Mouse (Mus musculus): Measurements from ENCODE around the gene C77080. TPM values are rescaled to one million over a fixed set of nuclear protein-coding genes. Genes with fewer than 3 reads are reported as not detected.

C77080 gene
- polyA plus RNA-seq, 1 experiment, result 0.12 TPM

DNA sequence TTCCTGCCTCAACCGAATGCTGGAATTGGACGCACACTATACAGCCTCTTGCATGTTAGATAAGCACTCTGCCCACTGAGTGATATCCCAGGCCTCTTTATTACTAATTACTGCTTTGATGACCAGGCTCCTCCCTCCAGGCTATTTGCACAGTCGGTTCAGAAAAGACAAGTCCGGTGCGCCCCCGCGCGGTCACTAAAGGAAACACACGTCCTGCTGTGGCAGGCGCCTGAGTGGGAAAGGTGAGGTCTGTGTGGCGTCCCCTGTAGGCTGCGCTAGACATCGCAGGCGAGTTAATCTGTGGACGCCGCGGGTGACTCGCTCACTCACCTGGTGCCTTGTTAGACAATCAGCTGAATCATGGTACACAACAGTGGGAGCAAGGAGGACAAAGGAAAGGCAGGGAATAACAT, 15.3 kb upstream of the C77080 start:
- Histone ChIP-seq H3K4me3 (replicated peaks) (no peak overlapping the region), H3K36me3 (ENCODE audit: control insufficient read depth) (no peaks in the 10 kb centered on the region), H3K4me1 (ENCODE audit: control insufficient read depth) (peaks cover 18% of the 10 kb centered on the region), H3K27me3 (ENCODE audit: control insufficient read depth) (peaks cover 3% of the 10 kb centered on the region; the same call in 1 of the 2 replicates), H3K9me3 (ENCODE audit: control insufficient read depth, low read length) (peaks cover 4% of the 10 kb centered on the region; the same call in 1 of the 2 replicates)
- no peak for TF ChIP-seq GATA1 (IDR thresholded peaks at IDR 0.05; ENCODE audit: low read length)

DNA sequence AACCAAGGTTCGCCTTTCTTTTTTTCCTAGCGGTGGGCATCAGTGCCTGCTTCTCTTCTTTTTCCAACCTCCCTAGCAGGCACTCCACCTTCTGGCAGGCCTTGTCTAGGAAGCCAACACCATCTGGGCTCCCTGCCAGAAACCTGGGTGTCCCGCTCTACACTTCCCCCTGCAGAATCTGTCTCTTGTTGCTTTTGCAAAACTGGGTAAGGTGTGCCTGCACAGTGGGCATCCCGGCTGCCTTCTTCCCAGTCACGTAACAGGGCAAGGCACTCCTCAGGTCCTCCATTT, 11.5 kb upstream of the C77080 start:
- H3K4me1 ChIP-seq (ENCODE audit: control insufficient read depth), result peaks cover 18% of the 10 kb centered on the region

DNA sequence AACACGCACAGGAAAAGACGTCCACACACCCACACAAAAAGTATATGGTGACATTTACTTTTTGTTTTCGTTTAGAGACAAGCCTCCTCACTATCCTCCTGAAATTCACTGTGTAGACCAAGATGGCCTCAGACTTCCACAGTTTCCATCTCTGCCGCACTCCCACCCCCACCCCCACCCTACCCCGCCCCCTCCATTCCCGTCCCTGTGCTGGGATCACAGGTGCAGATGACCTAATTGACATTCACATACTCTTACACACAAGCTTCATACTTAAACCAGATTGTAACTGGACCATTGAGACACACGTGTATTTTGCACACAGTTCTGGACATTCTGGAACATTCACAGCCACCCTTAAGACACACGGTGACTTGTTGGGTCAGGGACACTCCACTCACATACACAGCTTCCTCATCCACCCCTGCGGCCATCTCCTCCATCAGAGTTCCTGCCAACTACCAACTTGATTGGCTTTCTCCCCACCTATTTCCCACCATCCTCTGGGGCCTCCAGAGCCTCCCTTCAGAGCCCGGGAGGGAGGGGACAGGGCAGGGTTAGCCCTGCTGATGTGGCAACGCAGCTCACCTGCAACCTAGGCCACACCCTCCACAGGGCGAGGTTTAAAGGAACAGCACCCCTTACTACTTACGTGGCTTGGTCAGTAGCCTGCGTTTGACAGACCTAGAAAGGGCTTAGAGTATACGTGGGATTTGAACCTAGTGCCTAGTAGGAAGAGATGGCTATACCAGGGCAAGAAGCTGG, 11.0 kb upstream of the C77080 start:
- no peaks in the 10 kb centered on the region for H3K36me3 ChIP-seq (ENCODE audit: control insufficient read depth)
- H3K9me3 ChIP-seq (ENCODE audit: control insufficient read depth, low read length), result no peaks in the 10 kb centered on the region
- H3K4me1 ChIP-seq (ENCODE audit: control insufficient read depth), result peaks cover 18% of the 10 kb centered on the region
- no peak overlapping the region for H3K4me3 ChIP-seq (replicated peaks)
- TF ChIP-seq GATA1 (IDR thresholded peaks at IDR 0.05; ENCODE audit: low read length) (no peak), TAL1 (IDR thresholded peaks at IDR 0.05; ENCODE audit: low read length) (no peak)
- H3K27me3 ChIP-seq (ENCODE audit: control insufficient read depth), result peaks cover 2% of the 10 kb centered on the region; the same call in 1 of the 2 replicates

More for the DNA sequence above, 11.5 kb upstream of the C77080 start:
- TF ChIP-seq GATA1 (IDR thresholded peaks at IDR 0.05; ENCODE audit: low read length) (no peak), TAL1 (IDR thresholded peaks at IDR 0.05; ENCODE audit: low read length) (no peak)
- Histone ChIP-seq H3K36me3 (ENCODE audit: control insufficient read depth) (no peaks in the 10 kb centered on the region), H3K27me3 (ENCODE audit: control insufficient read depth) (peaks cover 2% of the 10 kb centered on the region; the same call in 1 of the 2 replicates), H3K4me3 (replicated peaks) (no peak overlapping the region), H3K9me3 (ENCODE audit: control insufficient read depth, low read length) (no peaks in the 10 kb centered on the region)

GRCm38 (mm10) chr4:129268698-129269097, 7.5 kb upstream of the C77080 start:
- Histone ChIP-seq H3K4me3 (replicated peaks) (no peak overlapping the region), H3K36me3 (ENCODE audit: control insufficient read depth) (no peaks in the 10 kb centered on the region), H3K9me3 (ENCODE audit: control insufficient read depth, low read length) (no peaks in the 10 kb centered on the region), H3K27me3 (ENCODE audit: control insufficient read depth) (peaks cover 5% of the 10 kb centered on the region), H3K4me1 (ENCODE audit: control insufficient read depth) (peaks cover 22% of the 10 kb centered on the region)
- no peak for TF ChIP-seq TAL1 (IDR thresholded peaks at IDR 0.05; ENCODE audit: low read length)
- TF ChIP-seq GATA1 (IDR thresholded peaks at IDR 0.05; ENCODE audit: low read length), result no peak

- Histone ChIP-seq H3K36me3 (ENCODE audit: control insufficient read depth) (no peaks in the 10 kb centered on the region), H3K4me1 (ENCODE audit: control insufficient read depth) (peaks cover 29% of the 10 kb centered on the region), H3K27me3 (ENCODE audit: control insufficient read depth) (peaks cover 7% of the 10 kb centered on the region), H3K4me3 (replicated peaks) (no peak overlapping the region), H3K9me3 (ENCODE audit: control insufficient read depth, low read length) (no peaks in the 10 kb centered on the region)
- no peak for TF ChIP-seq TAL1 (IDR thresholded peaks at IDR 0.05; ENCODE audit: low read length)
- no peak for TF ChIP-seq GATA1 (IDR thresholded peaks at IDR 0.05; ENCODE audit: low read length)
These were observed 5.6 kb upstream of the C77080 start for GRCm38 (mm10) chr4:129266821-129267220.

DNA sequence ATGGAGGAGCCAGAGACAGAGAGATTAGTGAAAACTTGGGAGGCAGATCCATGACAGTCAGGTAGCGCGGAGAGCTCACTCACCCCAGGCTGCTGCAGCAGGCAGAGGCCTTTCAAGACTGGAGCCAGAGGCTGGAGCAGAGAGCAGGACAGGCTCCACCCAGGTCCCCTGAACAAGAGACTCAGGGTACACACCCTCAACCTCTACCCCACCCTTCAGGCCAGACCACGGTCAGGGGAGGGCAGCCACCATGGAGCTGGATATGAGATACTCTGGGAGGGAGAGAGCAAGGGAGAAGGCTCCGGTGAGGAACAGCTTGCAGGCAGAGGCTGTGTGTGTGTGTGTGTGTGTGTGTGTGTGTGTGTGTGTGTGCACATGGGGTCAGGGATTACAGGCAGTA, 5.0 kb upstream of the C77080 start:
- Histone ChIP-seq H3K27me3 (ENCODE audit: control insufficient read depth) (peaks cover 7% of the 10 kb centered on the region), H3K9me3 (ENCODE audit: control insufficient read depth, low read length) (no peaks in the 10 kb centered on the region), H3K4me1 (ENCODE audit: control insufficient read depth) (peaks cover 29% of the 10 kb centered on the region), H3K36me3 (ENCODE audit: control insufficient read depth) (no peaks in the 10 kb centered on the region), H3K4me3 (replicated peaks) (no peak overlapping the region)
- TF ChIP-seq TAL1 (IDR thresholded peaks at IDR 0.05; ENCODE audit: low read length) (no peak), GATA1 (IDR thresholded peaks at IDR 0.05; ENCODE audit: low read length) (no peak)

DNA sequence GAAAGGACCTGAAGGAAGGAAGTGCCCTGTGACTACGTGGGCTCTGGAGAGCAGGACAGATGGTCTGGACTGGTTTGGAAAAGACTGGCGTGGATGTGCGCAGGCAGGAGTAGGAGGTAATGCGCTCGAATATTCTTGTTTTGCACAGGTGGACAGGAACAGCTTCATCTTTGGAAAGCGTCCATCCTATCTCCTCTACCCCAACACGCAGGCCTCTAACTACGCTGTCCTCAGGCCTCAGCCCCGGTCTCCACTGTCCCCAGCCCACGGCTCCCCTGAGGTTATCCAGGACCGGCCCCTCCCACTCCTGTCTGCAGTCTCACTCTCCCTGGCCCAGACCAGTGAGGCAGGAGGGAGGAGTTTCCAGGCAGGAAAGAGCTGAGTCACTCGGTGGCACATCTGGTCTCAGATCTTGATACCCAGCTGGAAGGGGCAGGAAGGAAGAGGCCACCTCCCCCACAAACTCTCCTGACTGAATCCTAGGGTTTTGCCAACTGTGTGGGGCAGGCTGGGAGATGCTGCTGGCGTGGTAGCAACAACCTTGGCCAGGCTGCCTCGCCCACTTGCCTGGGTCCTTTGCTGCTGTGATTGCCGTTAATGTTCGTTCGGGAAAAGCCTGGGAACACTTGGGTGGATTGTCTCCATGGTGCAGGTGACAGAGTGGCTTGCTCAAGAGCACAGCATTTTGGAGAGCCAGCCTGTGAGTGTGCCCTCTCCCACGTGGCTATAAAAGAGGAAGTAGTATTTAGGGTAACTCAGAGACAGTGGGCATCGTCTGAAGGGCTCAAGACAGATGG, 2.2 kb upstream of the C77080 start:
- H3K4me1 ChIP-seq (ENCODE audit: control insufficient read depth), result peaks cover 31% of the 10 kb centered on the region
- H3K36me3 ChIP-seq (ENCODE audit: control insufficient read depth), result no peaks in the 10 kb centered on the region
- TF ChIP-seq TAL1 (IDR thresholded peaks at IDR 0.05; ENCODE audit: low read length) (no peak; the same call in 2 of the 3 replicates), GATA1 (IDR thresholded peaks at IDR 0.05; ENCODE audit: low read length) (peak; percentile 47)
- peak overlapping the region; percentile 42 for H3K4me3 ChIP-seq (replicated peaks)
- peaks cover 5% of the 10 kb centered on the region for H3K27me3 ChIP-seq (ENCODE audit: control insufficient read depth)
- no peaks in the 10 kb centered on the region for H3K9me3 ChIP-seq (ENCODE audit: control insufficient read depth, low read length)

DNA sequence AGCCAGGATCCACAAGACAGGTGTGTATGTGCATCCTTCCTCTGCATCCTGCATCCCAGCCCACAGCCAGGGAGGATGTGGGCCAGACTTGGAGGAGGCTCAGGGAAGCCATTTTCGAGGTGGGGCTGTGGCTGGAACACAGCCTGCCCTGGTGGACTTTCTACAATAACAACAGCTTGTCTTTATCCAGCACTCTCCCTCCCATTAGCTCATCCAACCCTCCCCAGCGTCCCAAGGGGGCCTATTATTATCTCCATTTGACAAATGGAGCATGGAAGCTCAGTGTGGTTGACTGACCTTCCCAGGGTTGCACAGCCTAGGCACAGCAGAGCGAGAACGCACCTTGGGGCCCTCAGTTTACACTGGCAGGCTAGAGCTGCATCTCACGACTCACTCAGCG, 526 bp downstream of the C77080 start:
- TF ChIP-seq GATA1 (IDR thresholded peaks at IDR 0.05; ENCODE audit: low read length) (no peak), TAL1 (IDR thresholded peaks at IDR 0.05; ENCODE audit: low read length) (no peak)
- Histone ChIP-seq H3K4me3 (replicated peaks) (no peak overlapping the region), H3K27me3 (ENCODE audit: control insufficient read depth) (peaks cover 5% of the 10 kb centered on the region), H3K4me1 (ENCODE audit: control insufficient read depth) (peaks cover 39% of the 10 kb centered on the region), H3K9me3 (ENCODE audit: control insufficient read depth, low read length) (no peaks in the 10 kb centered on the region), H3K36me3 (ENCODE audit: control insufficient read depth) (no peaks in the 10 kb centered on the region)

DNA sequence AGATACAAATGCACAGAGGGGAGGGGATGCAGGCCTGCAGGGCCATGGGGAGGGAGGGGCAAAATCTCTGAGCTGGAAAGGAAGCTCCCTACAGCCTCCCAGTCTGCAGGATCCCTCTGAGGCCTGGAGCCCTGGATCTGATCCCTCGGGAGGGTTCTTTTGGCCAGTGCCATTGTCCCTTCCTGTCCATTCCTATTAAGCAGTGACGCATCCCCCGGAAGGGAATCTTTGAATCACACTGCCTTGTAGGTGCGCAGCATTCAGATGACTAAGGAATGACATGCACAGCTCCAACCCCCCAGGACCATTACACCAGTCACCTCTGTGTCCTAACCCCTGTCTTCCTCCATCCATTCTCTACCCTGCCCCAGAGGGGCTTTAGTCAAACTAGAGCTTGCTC, 2.1 kb downstream of the C77080 start:
- TF ChIP-seq TAL1 (IDR thresholded peaks at IDR 0.05; ENCODE audit: low read length) (no peak), GATA1 (IDR thresholded peaks at IDR 0.05; ENCODE audit: low read length) (no peak)
- peaks cover 33% of the 10 kb centered on the region for H3K4me1 ChIP-seq (ENCODE audit: control insufficient read depth)
- no peak overlapping the region for H3K4me3 ChIP-seq (replicated peaks)
- no peaks in the 10 kb centered on the region for H3K9me3 ChIP-seq (ENCODE audit: control insufficient read depth, low read length)
- H3K27me3 ChIP-seq (ENCODE audit: control insufficient read depth), result peaks cover 2% of the 10 kb centered on the region
- no peaks in the 10 kb centered on the region for H3K36me3 ChIP-seq (ENCODE audit: control insufficient read depth)

Measured in erythroblast, embryonic 14.5 days (primary cell).